Mouse (Mus musculus): Measurements from ENCODE around the gene Esrrg. TPM values are rescaled to one million over a fixed set of nuclear protein-coding genes. Genes with fewer than 3 reads are reported as not detected.

Gene Esrrg
- polyA plus RNA-seq, 1 experiment: not detected

- Histone ChIP-seq H3K27ac (ENCODE audit: insufficient read depth, low read depth, low read length) (no peak overlapping the region), H3K4me1 (ENCODE audit: control insufficient read depth, insufficient read depth, low read length) (no peaks in the 10 kb centered on the region; the same call in 1 of the 2 replicates), H3K4me3 (ENCODE audit: insufficient read depth, low read depth, low read length) (no peak overlapping the region)
- TF ChIP-seq POLR2A (IDR thresholded peaks at IDR 0.05; ENCODE audit: insufficient read depth, low read depth, low read length) (no peak), CTCF (IDR thresholded peaks at IDR 0.05; ENCODE audit: insufficient read depth, low read depth, low read length) (no peak)
- 94% methylated on average over 5 of the region's 5 CpGs for WGBS
Observed at GRCm38 (mm10) chr1:187819406-187819805, 210.8 kb downstream of the Esrrg start.

- Histone ChIP-seq H3K4me1 (ENCODE audit: control insufficient read depth, insufficient read depth, low read length) (no peaks in the 10 kb centered on the region; the same call in 1 of the 2 replicates), H3K27ac (ENCODE audit: insufficient read depth, low read depth, low read length) (no peak overlapping the region), H3K4me3 (ENCODE audit: insufficient read depth, low read depth, low read length) (no peak overlapping the region)
- TF ChIP-seq POLR2A (IDR thresholded peaks at IDR 0.05; ENCODE audit: insufficient read depth, low read depth, low read length): no peak
- TF ChIP-seq CTCF (IDR thresholded peaks at IDR 0.05; ENCODE audit: insufficient read depth, low read depth, low read length): no peak
- WGBS: 78% methylated on average over 13 of the region's 13 CpGs
Observed at GRCm38 (mm10) chr1:187821368-187821811, 212.8 kb downstream of the Esrrg start.

GRCm38 (mm10) chr1:187823351-187823750 lies 214.8 kb downstream of the Esrrg start:
- WGBS: 91% methylated on average over 5 of the region's 5 CpGs
- no peak overlapping the region for H3K27ac ChIP-seq (ENCODE audit: insufficient read depth, low read depth, low read length)
- H3K4me3 ChIP-seq (ENCODE audit: insufficient read depth, low read depth, low read length): no peak overlapping the region
- TF ChIP-seq CTCF (IDR thresholded peaks at IDR 0.05; ENCODE audit: insufficient read depth, low read depth, low read length) (no peak), POLR2A (IDR thresholded peaks at IDR 0.05; ENCODE audit: insufficient read depth, low read depth, low read length) (no peak)
- H3K4me1 ChIP-seq (ENCODE audit: control insufficient read depth, insufficient read depth, low read length): no peaks in the 10 kb centered on the region; the same call in 1 of the 2 replicates

GRCm38 (mm10) chr1:187825421-187826097 lies 217.0 kb downstream of the Esrrg start:
- no peak overlapping the region for H3K4me3 ChIP-seq (ENCODE audit: insufficient read depth, low read depth, low read length)
- H3K4me1 ChIP-seq (ENCODE audit: control insufficient read depth, insufficient read depth, low read length): no peaks in the 10 kb centered on the region
- WGBS: 83% methylated on average over 9 of the region's 9 CpGs
- no peak overlapping the region for H3K27ac ChIP-seq (ENCODE audit: insufficient read depth, low read depth, low read length)
- no peak for TF ChIP-seq CTCF (IDR thresholded peaks at IDR 0.05; ENCODE audit: insufficient read depth, low read depth, low read length)
- TF ChIP-seq POLR2A (IDR thresholded peaks at IDR 0.05; ENCODE audit: insufficient read depth, low read depth, low read length): no peak

- Histone ChIP-seq H3K4me3 (ENCODE audit: insufficient read depth, low read depth, low read length) (no peak overlapping the region), H3K27ac (ENCODE audit: insufficient read depth, low read depth, low read length) (no peak overlapping the region), H3K4me1 (ENCODE audit: control insufficient read depth, insufficient read depth, low read length) (no peaks in the 10 kb centered on the region)
- 97% methylated on average over 1 of the region's 1 CpGs for WGBS
- TF ChIP-seq POLR2A (IDR thresholded peaks at IDR 0.05; ENCODE audit: insufficient read depth, low read depth, low read length): no peak
Observed at GRCm38 (mm10) chr1:187826140-187826539, 217.5 kb downstream of the Esrrg start.

- Histone ChIP-seq H3K4me1 (ENCODE audit: control insufficient read depth, insufficient read depth, low read length) (no peaks in the 10 kb centered on the region), H3K27ac (ENCODE audit: insufficient read depth, low read depth, low read length) (no peak overlapping the region), H3K4me3 (ENCODE audit: insufficient read depth, low read depth, low read length) (no peak overlapping the region)
- TF ChIP-seq POLR2A (IDR thresholded peaks at IDR 0.05; ENCODE audit: insufficient read depth, low read depth, low read length) (no peak), CTCF (IDR thresholded peaks at IDR 0.05; ENCODE audit: insufficient read depth, low read depth, low read length) (no peak)
- 97% methylated on average over 5 of the region's 5 CpGs for WGBS
Observed at GRCm38 (mm10) chr1:187826869-187827268, 218.3 kb downstream of the Esrrg start.

GRCm38 (mm10) chr1:187830937-187831336 lies 222.3 kb downstream of the Esrrg start:
- Histone ChIP-seq H3K4me3 (ENCODE audit: insufficient read depth, low read depth, low read length) (no peak overlapping the region), H3K27ac (ENCODE audit: insufficient read depth, low read depth, low read length) (no peak overlapping the region), H3K4me1 (ENCODE audit: control insufficient read depth, insufficient read depth, low read length) (peaks cover 2% of the 10 kb centered on the region; the same call in 1 of the 2 replicates)
- TF ChIP-seq POLR2A (IDR thresholded peaks at IDR 0.05; ENCODE audit: insufficient read depth, low read depth, low read length): no peak
- no peak for TF ChIP-seq CTCF (IDR thresholded peaks at IDR 0.05; ENCODE audit: insufficient read depth, low read depth, low read length)
- WGBS: 62% methylated on average over 7 of the region's 7 CpGs

GRCm38 (mm10) chr1:187832851-187833250 lies 224.3 kb downstream of the Esrrg start:
- WGBS: 64% methylated on average over 3 of the region's 3 CpGs
- H3K27ac ChIP-seq (ENCODE audit: insufficient read depth, low read depth, low read length): no peak overlapping the region
- no peak for TF ChIP-seq CTCF (IDR thresholded peaks at IDR 0.05; ENCODE audit: insufficient read depth, low read depth, low read length)
- TF ChIP-seq POLR2A (IDR thresholded peaks at IDR 0.05; ENCODE audit: insufficient read depth, low read depth, low read length): no peak
- H3K4me3 ChIP-seq (ENCODE audit: insufficient read depth, low read depth, low read length): no peak overlapping the region
- H3K4me1 ChIP-seq (ENCODE audit: control insufficient read depth, insufficient read depth, low read length): peaks cover 7% of the 10 kb centered on the region

GRCm38 (mm10) chr1:187834576-187834975 lies 226.0 kb downstream of the Esrrg start:
- TF ChIP-seq POLR2A (IDR thresholded peaks at IDR 0.05; ENCODE audit: insufficient read depth, low read depth, low read length): no peak
- no peak for TF ChIP-seq CTCF (IDR thresholded peaks at IDR 0.05; ENCODE audit: insufficient read depth, low read depth, low read length)
- 96% methylated on average over 3 of the region's 3 CpGs for WGBS
- Histone ChIP-seq H3K27ac (ENCODE audit: insufficient read depth, low read depth, low read length) (no peak overlapping the region), H3K4me3 (ENCODE audit: insufficient read depth, low read depth, low read length) (no peak overlapping the region), H3K4me1 (ENCODE audit: control insufficient read depth, insufficient read depth, low read length) (peaks cover 7% of the 10 kb centered on the region)
